Mouse (Mus musculus): ENCODE results near the gene Wdr4. TPM values are rescaled to one million over a fixed set of nuclear protein-coding genes. Genes with fewer than 3 reads are reported as not detected.
A peak's percentile ranks its signal among the peaks of the same experiment; 100 is the strongest.

The Wdr4 gene
- total RNA-seq, 2 experiments from 2014 or later: 29.4 to 38.2 TPM

- no peak for DNase-seq (ENCODE audit: extremely low spot score in 1 of 2, low spot score in 2 of 2)
- intact Hi-C loops (cut with DNase I): no loop called here
Measured at GRCm38 (mm10) chr17:31503936-31504335, 15.8 kb downstream of the Wdr4 start.

GRCm38 (mm10) chr17:31503337-31503736 lies 16.4 kb downstream of the Wdr4 start:
- no peak for DNase-seq (ENCODE audit: extremely low spot score in 1 of 2, low spot score in 2 of 2)
- intact Hi-C loops (cut with DNase I): no loop called here

- DNase-seq (ENCODE audit: extremely low spot score in 1 of 2, low spot score in 2 of 2): no peak
- intact Hi-C loops (cut with DNase I): no loop called here
Measured at GRCm38 (mm10) chr17:31502261-31502927, 17.4 kb downstream of the Wdr4 start.

GRCm38 (mm10) chr17:31500908-31501307 lies 18.9 kb downstream of the Wdr4 start:
- intact Hi-C loops (cut with DNase I): no loop called here
- no peak for DNase-seq (ENCODE audit: extremely low spot score in 1 of 2, low spot score in 2 of 2)

GRCm38 (mm10) chr17:31500416-31500815 lies 19.4 kb downstream of the Wdr4 start:
- intact Hi-C loops (cut with DNase I): no loop called here
- DNase-seq (ENCODE audit: extremely low spot score in 1 of 2, low spot score in 2 of 2): no peak

DNA sequence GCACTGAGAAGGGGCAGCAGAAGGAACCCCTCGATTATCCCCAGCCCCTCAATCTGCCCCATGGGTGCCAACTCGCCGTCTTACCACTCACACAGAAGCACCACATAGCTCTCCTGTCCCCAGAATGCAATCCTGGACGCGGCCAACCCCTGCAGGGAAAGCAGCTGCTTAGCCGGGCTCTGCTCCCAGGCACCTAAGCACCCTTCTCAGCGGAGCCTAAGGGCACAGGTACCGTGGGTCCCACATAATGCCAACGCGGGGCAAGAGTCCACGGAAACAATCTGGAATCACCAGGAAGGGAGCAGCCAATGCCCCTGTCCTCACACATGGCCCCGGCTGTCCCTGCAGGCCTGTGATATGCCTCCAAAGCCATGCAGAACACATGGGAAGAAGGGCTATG lies 20.1 kb downstream of the Wdr4 start:
- no peak for DNase-seq (ENCODE audit: extremely low spot score in 1 of 2, low spot score in 2 of 2)
- intact Hi-C loops (cut with DNase I): loop anchor here (10.0 kb wide), 1 partner anchor 485 kb away; no protein-coding TSS in a partner anchor

GRCm38 (mm10) chr17:31497726-31498125 lies 22.1 kb downstream of the Wdr4 start:
- intact Hi-C loops (cut with DNase I): loop anchor here (10.0 kb wide), 1 partner anchor 483 kb away; no protein-coding TSS in a partner anchor
- no peak for DNase-seq (ENCODE audit: extremely low spot score in 1 of 2, low spot score in 2 of 2)

- intact Hi-C loops (cut with DNase I): loop anchor here (2.0 to 10.0 kb wide), 2 partner anchors 164 to 480 kb away; no protein-coding TSS in a partner anchor
- no peak for DNase-seq (ENCODE audit: extremely low spot score in 1 of 2, low spot score in 2 of 2)
Measured at GRCm38 (mm10) chr17:31494989-31495388, 24.8 kb downstream of the Wdr4 start.

- DNase-seq (ENCODE audit: extremely low spot score in 1 of 2, low spot score in 2 of 2): peak; percentile 78 to 88
- intact Hi-C loops (cut with DNase I): loop anchor here (2.0 to 10.0 kb wide), 2 partner anchors 114 to 478 kb away; no protein-coding TSS in a partner anchor
Measured at GRCm38 (mm10) chr17:31492416-31492815, 27.4 kb downstream of the Wdr4 start.

DNA sequence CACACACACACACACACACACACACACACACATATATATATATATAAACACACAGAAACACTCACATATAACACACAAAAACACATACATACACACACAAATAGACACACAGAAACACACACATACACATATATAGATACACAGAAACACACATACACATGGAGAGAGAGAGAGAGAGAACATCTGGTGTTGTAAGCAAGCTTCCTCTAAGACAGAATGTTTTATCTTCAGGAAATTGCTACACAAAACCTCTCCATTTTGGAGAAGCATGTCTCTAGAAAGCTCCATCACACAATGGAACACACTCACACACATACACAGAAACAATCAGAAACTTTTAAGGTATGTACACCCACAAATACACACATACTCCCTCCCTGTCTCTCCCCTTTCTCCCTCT lies 28.4 kb downstream of the Wdr4 start:
- intact Hi-C loops (cut with DNase I): loop anchor here (10.0 kb wide), 1 partner anchor 477 kb away; no protein-coding TSS in a partner anchor
- no peak for DNase-seq (ENCODE audit: extremely low spot score in 1 of 2, low spot score in 2 of 2)

GRCm38 (mm10) chr17:31487433-31488060 lies 32.2 kb downstream of the Wdr4 start:
- intact Hi-C loops (cut with DNase I): loop anchor here (10.0 kb wide), 1 partner anchor 363 kb away; the partner anchor contains the start of gene Tff3
- no peak for DNase-seq (ENCODE audit: extremely low spot score in 1 of 2, low spot score in 2 of 2)

DNA sequence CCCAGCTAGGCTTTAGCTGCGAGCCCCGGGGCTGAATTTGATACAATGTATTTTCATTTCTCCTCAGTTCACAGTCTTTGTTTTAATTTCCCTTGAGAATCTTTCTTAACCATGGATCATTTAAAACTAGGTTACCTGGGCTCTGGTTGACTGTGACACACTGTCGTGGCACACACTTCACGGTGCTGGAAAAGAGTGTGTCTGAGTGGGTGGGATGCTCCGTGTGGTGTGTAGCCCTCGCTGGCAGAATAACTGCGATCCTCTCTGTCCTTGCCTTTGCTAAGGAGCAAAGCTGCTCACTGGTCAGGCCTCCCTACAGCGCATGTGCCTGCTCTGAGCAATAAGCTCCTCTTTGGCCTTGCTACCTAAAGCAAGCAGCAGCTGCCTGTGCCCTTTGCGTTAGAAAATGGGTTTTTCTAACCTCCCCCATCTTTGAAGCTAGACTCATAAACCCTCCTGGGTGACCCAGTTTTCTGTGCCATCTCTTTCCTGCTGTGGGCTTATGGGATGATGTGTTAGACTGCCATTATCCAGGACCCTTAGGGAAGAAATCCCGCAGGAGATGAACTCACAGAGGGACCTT lies 33.1 kb downstream of the Wdr4 start:
- no peak for DNase-seq (ENCODE audit: extremely low spot score in 1 of 2, low spot score in 2 of 2)
- intact Hi-C loops (cut with DNase I): loop anchor here (10.0 kb wide), 1 partner anchor 362 kb away; the partner anchor contains the start of gene Tff3

DNA sequence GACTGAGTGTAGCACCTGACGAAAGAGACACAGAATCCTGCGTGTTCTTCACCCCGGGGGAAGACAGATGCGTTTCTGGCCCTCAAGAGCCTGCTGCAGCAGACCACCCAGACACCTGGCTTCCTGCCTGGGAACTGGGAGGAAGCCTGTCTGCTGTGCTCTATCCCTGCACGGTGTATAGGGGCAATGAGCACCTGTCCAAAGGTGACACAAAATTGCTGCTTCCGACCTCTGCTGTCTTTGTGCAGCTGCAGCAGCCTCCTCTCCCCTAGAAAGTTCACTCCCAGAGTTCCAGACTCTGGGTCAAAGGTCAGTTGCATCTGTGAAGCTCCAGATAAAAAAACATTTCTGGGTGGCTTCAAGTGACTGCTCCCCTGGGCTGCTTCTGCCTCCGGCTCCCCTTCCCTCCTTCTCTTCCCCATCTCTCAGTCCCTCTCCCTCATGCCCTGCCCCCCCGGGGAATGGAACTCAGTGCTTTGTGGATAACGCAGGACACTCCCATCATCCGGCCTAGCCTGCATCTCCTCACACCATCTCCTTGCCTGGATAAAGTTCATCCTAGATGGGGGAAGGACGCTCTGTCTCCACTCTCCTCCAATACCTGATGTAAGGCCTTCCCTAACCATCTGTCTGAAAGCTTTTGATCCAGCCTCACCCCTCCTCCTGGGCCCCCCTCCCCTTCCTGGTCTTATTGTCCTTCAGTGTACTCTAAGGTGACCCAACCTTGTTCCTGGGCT lies 40.5 kb downstream of the Wdr4 start:
- intact Hi-C loops (cut with DNase I): no loop called here
- DNase-seq (ENCODE audit: extremely low spot score in 1 of 2, low spot score in 2 of 2): no peak

DNA sequence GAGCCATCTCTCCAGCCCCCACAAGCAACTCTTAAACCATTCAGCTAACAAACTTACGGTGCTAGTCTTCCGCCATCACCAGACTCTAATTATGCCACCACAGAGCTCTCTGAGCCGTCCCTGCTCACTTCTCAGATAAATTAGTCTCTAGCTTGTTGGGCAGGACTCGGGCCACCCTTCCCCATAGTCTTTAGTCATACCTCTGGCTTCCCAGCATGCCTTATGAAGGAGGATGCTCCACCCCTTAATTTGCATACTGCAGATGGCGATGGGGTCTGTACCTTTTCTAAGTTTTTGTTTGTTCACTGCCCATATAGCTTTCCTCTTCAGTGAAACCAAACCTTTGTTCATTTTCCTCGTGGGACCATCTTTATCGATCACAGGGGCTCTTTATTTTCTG lies 41.2 kb downstream of the Wdr4 start:
- intact Hi-C loops (cut with DNase I): no loop called here
- DNase-seq (ENCODE audit: extremely low spot score in 1 of 2, low spot score in 2 of 2): no peak

- DNase-seq (ENCODE audit: extremely low spot score in 1 of 2, low spot score in 2 of 2): no peak
- intact Hi-C loops (cut with DNase I): no loop called here
Measured at GRCm38 (mm10) chr17:31474388-31474787, 45.4 kb downstream of the Wdr4 start.

DNA sequence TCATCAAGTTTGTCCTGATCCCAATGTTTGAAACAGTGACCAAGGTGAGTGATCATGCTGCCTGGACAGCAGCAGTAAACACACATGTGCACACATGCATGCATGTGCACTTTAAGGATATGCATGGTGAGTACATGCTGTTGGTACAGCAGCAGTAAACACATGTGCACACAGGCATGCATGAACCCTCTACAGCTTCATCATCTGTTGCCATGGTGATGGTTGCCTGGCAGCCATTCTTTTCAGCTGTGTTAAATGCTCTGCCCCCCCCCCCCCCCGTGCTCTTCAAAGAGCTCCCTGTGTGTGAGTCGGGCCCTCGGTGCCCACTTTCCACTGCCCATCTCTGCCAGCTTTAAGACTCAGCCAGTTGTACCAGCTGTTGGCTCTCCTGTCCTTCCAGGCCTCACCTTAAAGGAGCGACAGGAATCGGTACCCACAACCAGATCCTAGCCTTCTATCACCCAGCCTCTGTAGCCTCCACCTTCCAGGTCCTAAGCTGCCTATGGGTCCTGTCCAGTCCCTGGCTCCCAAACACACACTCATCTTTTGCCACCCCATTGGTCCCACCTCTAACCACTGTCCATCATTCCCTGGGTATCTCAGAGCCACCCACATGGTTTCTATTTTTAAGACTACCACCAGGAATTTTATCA lies 48.9 kb downstream of the Wdr4 start:
- DNase-seq (ENCODE audit: extremely low spot score in 1 of 2, low spot score in 2 of 2): peak in 1 of 2 experiments; percentile 45
- intact Hi-C loops (cut with DNase I): no loop called here

- DNase-seq (ENCODE audit: extremely low spot score in 1 of 2, low spot score in 2 of 2): no peak
- intact Hi-C loops (cut with DNase I): no loop called here
Measured at GRCm38 (mm10) chr17:31468496-31468895, 51.3 kb downstream of the Wdr4 start.

DNA sequence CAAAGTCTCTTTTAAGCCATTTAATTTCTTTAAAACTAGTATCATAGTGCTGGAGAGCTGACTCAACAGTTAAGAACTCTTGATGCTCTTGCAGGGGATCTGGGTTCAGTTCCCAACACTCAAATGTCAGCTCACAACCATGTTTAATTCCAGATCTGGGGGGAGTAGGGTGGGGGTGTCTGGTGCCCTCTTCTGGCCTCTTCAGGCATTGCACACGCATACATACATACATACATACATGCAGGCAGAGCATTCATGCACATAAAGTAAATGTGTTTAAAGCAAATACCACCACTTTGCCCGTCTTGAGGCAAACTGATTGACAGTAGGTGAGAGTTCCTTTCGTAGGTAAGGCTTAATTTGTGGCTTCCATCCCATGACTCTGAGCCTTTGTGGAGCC lies 52.9 kb downstream of the Wdr4 start:
- intact Hi-C loops (cut with DNase I): no loop called here
- no peak for DNase-seq (ENCODE audit: extremely low spot score in 1 of 2, low spot score in 2 of 2)

DNA sequence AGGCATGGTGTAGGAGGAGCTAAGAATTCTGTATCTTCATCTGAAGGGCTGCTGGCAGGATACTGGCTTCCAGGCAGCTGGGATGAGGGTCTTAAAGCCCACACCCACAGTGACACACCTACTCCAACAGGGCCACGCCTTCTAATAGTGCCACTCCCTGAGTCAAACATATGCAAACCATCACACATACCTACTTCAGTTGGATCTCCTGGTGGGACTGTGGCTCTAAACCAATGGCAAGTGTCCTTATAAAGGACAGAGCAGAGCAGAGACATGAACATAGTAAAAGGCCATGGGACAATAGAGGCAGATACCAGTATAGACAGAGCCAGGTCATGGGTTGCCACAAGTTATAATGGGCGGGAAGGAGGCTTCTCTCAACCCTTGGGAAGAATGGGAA lies 57.3 kb downstream of the Wdr4 start:
- no peak for DNase-seq (ENCODE audit: extremely low spot score in 1 of 2, low spot score in 2 of 2)
- intact Hi-C loops (cut with DNase I): no loop called here
